Mouse (Mus musculus): ENCODE data around the gene Slc22a17. TPM values are rescaled to one million over a fixed set of nuclear protein-coding genes. Genes with fewer than 3 reads are reported as not detected.

The Slc22a17 gene
- polyA plus RNA-seq, 1 experiment: 29.0 TPM

- H3K36me3 ChIP-seq (ENCODE audit: control insufficient read depth, insufficient read depth, low read length, poor library complexity, severe bottlenecking): no peaks in the 10 kb centered on the region
- H3K9ac ChIP-seq (ENCODE audit: low read depth, poor library complexity, severe bottlenecking): peak overlapping the region; percentile 87
- TF ChIP-seq EP300 (IDR thresholded peaks at IDR 0.05; ENCODE audit: insufficient read depth, low read depth, low read length): no peak
- TF ChIP-seq CTCF (IDR thresholded peaks at IDR 0.05; ENCODE audit: low read depth, low read length): no peak
- no peak for TF ChIP-seq POLR2A (IDR thresholded peaks at IDR 0.05; ENCODE audit: insufficient read depth, low read length)
- H3K27ac ChIP-seq (ENCODE audit: insufficient read depth, low read length): no peak overlapping the region
- H3K4me1 ChIP-seq (ENCODE audit: control insufficient read depth, insufficient read depth, low read length): no peaks in the 10 kb centered on the region
- no peaks in the 10 kb centered on the region for H3K27me3 ChIP-seq (ENCODE audit: control insufficient read depth, insufficient read depth, low read length, poor library complexity, severe bottlenecking)
- no peaks in the 10 kb centered on the region for H3K9me3 ChIP-seq (replicated peaks; ENCODE audit: control insufficient read depth, insufficient read depth, low read length, poor library complexity, severe bottlenecking)
- H3K4me3 ChIP-seq (ENCODE audit: low read depth, low read length): peak overlapping the region; percentile 92
These were observed 48.5 kb downstream of the Slc22a17 start for GRCm38 (mm10) chr14:54864313-54865036.

DNA sequence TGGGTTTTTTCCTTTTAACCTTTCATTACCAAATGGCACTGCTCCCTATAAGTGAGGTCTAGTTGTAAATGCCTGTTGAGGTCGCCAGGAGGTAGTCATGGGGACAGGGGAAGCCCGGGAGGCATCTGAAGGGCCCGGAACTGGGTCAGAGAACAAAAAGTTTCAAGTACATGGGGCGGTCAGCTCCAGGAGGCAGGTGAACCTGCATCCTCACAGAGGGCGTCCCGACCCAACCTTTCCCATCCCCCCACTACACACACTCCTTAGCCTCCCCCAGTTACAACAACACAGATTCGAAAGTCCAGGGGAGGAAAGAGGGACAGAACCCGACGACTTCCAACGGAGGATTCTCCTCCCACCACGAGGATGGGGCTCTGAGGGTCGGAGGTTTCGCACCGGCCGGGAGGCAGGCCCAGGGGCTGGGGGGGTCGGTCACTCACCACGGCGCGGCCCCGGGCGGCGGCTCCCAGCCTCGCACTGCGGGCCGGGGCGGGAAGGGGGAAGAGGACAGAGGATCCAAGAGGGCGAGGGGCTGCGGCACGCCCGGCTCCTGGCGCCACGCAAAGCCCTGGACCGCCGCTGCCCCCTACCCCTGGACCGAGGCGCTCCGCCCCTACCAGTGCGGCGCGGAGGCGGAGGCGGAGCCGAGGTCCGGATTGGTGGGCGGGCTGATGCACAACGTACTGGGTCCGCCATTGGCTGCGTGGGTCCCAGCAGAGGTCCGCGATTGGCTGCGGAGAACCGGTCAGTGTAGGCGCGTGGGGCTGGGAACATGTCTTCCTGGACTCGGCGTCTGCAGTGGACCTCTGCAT lies 49.2 kb downstream of the Slc22a17 start:
- Histone ChIP-seq H3K27ac (ENCODE audit: insufficient read depth, low read length) (no peak overlapping the region), H3K27me3 (ENCODE audit: control insufficient read depth, insufficient read depth, low read length, poor library complexity, severe bottlenecking) (no peaks in the 10 kb centered on the region), H3K4me3 (ENCODE audit: low read depth, low read length) (peak overlapping the region; percentile 92), H3K4me1 (ENCODE audit: control insufficient read depth, insufficient read depth, low read length) (no peaks in the 10 kb centered on the region), H3K9me3 (replicated peaks; ENCODE audit: control insufficient read depth, insufficient read depth, low read length, poor library complexity, severe bottlenecking) (no peaks in the 10 kb centered on the region), H3K9ac (ENCODE audit: low read depth, poor library complexity, severe bottlenecking) (peak overlapping the region; percentile 87), H3K36me3 (ENCODE audit: control insufficient read depth, insufficient read depth, low read length, poor library complexity, severe bottlenecking) (no peaks in the 10 kb centered on the region)
- no peak for TF ChIP-seq EP300 (IDR thresholded peaks at IDR 0.05; ENCODE audit: insufficient read depth, low read depth, low read length)
- peak; percentile 44 for TF ChIP-seq POLR2A (IDR thresholded peaks at IDR 0.05; ENCODE audit: insufficient read depth, low read length)

DNA sequence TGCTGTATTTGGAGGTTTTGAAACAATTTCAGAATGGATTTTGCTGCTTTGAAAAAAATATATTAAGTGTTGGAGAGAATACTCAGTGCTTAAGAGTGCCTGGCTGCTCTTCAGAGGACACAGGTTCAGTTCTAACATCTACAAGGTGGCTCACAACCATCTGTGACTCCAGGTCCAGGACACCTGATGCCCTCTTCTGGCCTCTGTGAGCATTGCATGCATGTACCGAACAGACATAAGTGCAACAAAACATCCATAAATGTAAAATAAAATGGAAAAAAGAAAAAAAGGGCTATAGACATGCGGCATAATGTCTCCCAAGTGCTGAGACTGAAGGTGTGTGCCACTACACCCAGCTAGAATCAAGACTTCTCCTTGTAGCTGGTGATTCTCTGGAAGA lies 52.4 kb downstream of the Slc22a17 start:
- H3K36me3 ChIP-seq (ENCODE audit: control insufficient read depth, insufficient read depth, low read length, poor library complexity, severe bottlenecking): no peaks in the 10 kb centered on the region
- TF ChIP-seq CTCF (IDR thresholded peaks at IDR 0.05; ENCODE audit: low read depth, low read length) (peak; percentile 71), EP300 (IDR thresholded peaks at IDR 0.05; ENCODE audit: insufficient read depth, low read depth, low read length) (no peak), POLR2A (IDR thresholded peaks at IDR 0.05; ENCODE audit: insufficient read depth, low read length) (no peak)
- no peaks in the 10 kb centered on the region for H3K27me3 ChIP-seq (ENCODE audit: control insufficient read depth, insufficient read depth, low read length, poor library complexity, severe bottlenecking)
- no peak overlapping the region for H3K4me3 ChIP-seq (ENCODE audit: low read depth, low read length)
- no peak overlapping the region for H3K27ac ChIP-seq (ENCODE audit: insufficient read depth, low read length)
- H3K9ac ChIP-seq (ENCODE audit: low read depth, poor library complexity, severe bottlenecking): no peak overlapping the region
- no peaks in the 10 kb centered on the region for H3K9me3 ChIP-seq (replicated peaks; ENCODE audit: control insufficient read depth, insufficient read depth, low read length, poor library complexity, severe bottlenecking)
- no peaks in the 10 kb centered on the region for H3K4me1 ChIP-seq (ENCODE audit: control insufficient read depth, insufficient read depth, low read length)

DNA sequence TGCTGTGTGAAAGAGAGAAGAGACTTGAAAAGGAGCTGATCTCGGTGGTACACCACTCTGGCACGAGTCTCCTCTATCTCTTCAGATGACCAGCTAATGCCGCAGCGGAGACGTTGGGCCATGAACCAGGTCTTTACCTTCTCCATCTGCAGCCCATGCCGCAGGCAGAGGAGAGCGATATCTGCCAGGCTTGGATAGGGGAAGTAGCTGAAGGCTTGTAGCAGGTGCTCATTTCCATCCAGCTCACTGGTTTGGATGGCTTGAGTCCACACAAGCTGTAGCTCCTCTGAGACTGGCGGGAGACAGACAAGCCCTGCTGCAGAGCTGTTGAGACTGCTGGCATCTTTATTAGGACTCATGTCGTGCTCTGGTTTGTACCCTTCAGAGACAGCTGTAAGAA lies 55.0 kb downstream of the Slc22a17 start:
- Histone ChIP-seq H3K9ac (ENCODE audit: low read depth, poor library complexity, severe bottlenecking) (no peak overlapping the region), H3K27me3 (ENCODE audit: control insufficient read depth, insufficient read depth, low read length, poor library complexity, severe bottlenecking) (no peaks in the 10 kb centered on the region), H3K4me3 (ENCODE audit: low read depth, low read length) (no peak overlapping the region), H3K4me1 (ENCODE audit: control insufficient read depth, insufficient read depth, low read length) (no peaks in the 10 kb centered on the region), H3K27ac (ENCODE audit: insufficient read depth, low read length) (no peak overlapping the region), H3K36me3 (ENCODE audit: control insufficient read depth, insufficient read depth, low read length, poor library complexity, severe bottlenecking) (no peaks in the 10 kb centered on the region), H3K9me3 (replicated peaks; ENCODE audit: control insufficient read depth, insufficient read depth, low read length, poor library complexity, severe bottlenecking) (no peaks in the 10 kb centered on the region)
- TF ChIP-seq POLR2A (IDR thresholded peaks at IDR 0.05; ENCODE audit: insufficient read depth, low read length) (no peak), EP300 (IDR thresholded peaks at IDR 0.05; ENCODE audit: insufficient read depth, low read depth, low read length) (no peak), CTCF (IDR thresholded peaks at IDR 0.05; ENCODE audit: low read depth, low read length) (no peak)

- H3K4me1 ChIP-seq (ENCODE audit: control insufficient read depth, insufficient read depth, low read length): no peaks in the 10 kb centered on the region
- no peaks in the 10 kb centered on the region for H3K9me3 ChIP-seq (replicated peaks; ENCODE audit: control insufficient read depth, insufficient read depth, low read length, poor library complexity, severe bottlenecking)
- H3K27ac ChIP-seq (ENCODE audit: insufficient read depth, low read length): no peak overlapping the region
- no peaks in the 10 kb centered on the region for H3K36me3 ChIP-seq (ENCODE audit: control insufficient read depth, insufficient read depth, low read length, poor library complexity, severe bottlenecking)
- no peak overlapping the region for H3K9ac ChIP-seq (ENCODE audit: low read depth, poor library complexity, severe bottlenecking)
- H3K4me3 ChIP-seq (ENCODE audit: low read depth, low read length): no peak overlapping the region
- TF ChIP-seq POLR2A (IDR thresholded peaks at IDR 0.05; ENCODE audit: insufficient read depth, low read length): no peak
- TF ChIP-seq CTCF (IDR thresholded peaks at IDR 0.05; ENCODE audit: low read depth, low read length): no peak
- no peak for TF ChIP-seq EP300 (IDR thresholded peaks at IDR 0.05; ENCODE audit: insufficient read depth, low read depth, low read length)
- no peaks in the 10 kb centered on the region for H3K27me3 ChIP-seq (ENCODE audit: control insufficient read depth, insufficient read depth, low read length, poor library complexity, severe bottlenecking)
These were observed 56.2 kb downstream of the Slc22a17 start for GRCm38 (mm10) chr14:54856703-54857102.

Other genes with a start within 250 kb of the Slc22a17 start
- 25.9 and 26.4 TPM in 2 replicates for gene 1700123O20Rik, start 226.9 kb downstream of the Slc22a17 start, polyA plus RNA-seq (2011; ENCODE audit: insufficient read depth, insufficient read length, low read depth, missing spikeins)
- gene Acin1, start 226.2 kb downstream of the Slc22a17 start, polyA plus RNA-seq (2011; ENCODE audit: insufficient read depth, insufficient read length, low read depth, missing spikeins): 299 and 323 TPM in 2 replicates
- gene Gm29776, start 214.3 kb downstream of the Slc22a17 start, polyA plus RNA-seq (2011; ENCODE audit: insufficient read depth, insufficient read length, low read depth, missing spikeins): 0.42 TPM in 1 of 2 replicates, not detected in the other
- gene Cebpe, start 201.0 kb downstream of the Slc22a17 start, polyA plus RNA-seq (2011; ENCODE audit: insufficient read depth, insufficient read length, low read depth, missing spikeins): not detected in 2 replicates
- 2.0 and 2.3 TPM in 2 replicates for gene Slc7a8, start 131.2 kb downstream of the Slc22a17 start, polyA plus RNA-seq (2011; ENCODE audit: insufficient read depth, insufficient read length, low read depth, missing spikeins)
- gene Rnf212b, start 99.0 kb downstream of the Slc22a17 start, polyA plus RNA-seq (2011; ENCODE audit: insufficient read depth, insufficient read length, low read depth, missing spikeins): 0.66 and 1.5 TPM in 2 replicates
- 12.1 and 16.8 TPM in 2 replicates for gene Homez, start 42.2 kb downstream of the Slc22a17 start, polyA plus RNA-seq (2011; ENCODE audit: insufficient read depth, insufficient read length, low read depth, missing spikeins)
- gene Ppp1r3e, start 35.6 kb downstream of the Slc22a17 start, polyA plus RNA-seq (2011; ENCODE audit: insufficient read depth, insufficient read length, low read depth, missing spikeins): 4.2 and 6.3 TPM in 2 replicates
- gene Bcl2l2, start 29.8 kb downstream of the Slc22a17 start, polyA plus RNA-seq (2011; ENCODE audit: insufficient read depth, insufficient read length, low read depth, missing spikeins): 25.0 and 26.8 TPM in 2 replicates
- not detected in 2 replicates for gene Gm20521, start 29.7 kb downstream of the Slc22a17 start, polyA plus RNA-seq (2011; ENCODE audit: insufficient read depth, insufficient read length, low read depth, missing spikeins)
- gene Pabpn1, start 20.6 kb downstream of the Slc22a17 start, polyA plus RNA-seq (2011; ENCODE audit: insufficient read depth, insufficient read length, low read depth, missing spikeins): 317 and 318 TPM in 2 replicates
- gene Efs, start 13.0 kb upstream of the Slc22a17 start, polyA plus RNA-seq (2011; ENCODE audit: insufficient read depth, insufficient read length, low read depth, missing spikeins): 48.3 and 55.8 TPM in 2 replicates
- gene Il25, start 19.6 kb upstream of the Slc22a17 start, polyA plus RNA-seq (2011; ENCODE audit: insufficient read depth, insufficient read length, low read depth, missing spikeins): 1.5 TPM in 1 of 2 replicates, not detected in the other
- not detected in 2 replicates for gene Cmtm5, start 23.1 kb upstream of the Slc22a17 start, polyA plus RNA-seq (2011; ENCODE audit: insufficient read depth, insufficient read length, low read depth, missing spikeins)
- 1.2 TPM in 1 of 2 replicates, not detected in the other for gene Myh6, start 53.8 kb upstream of the Slc22a17 start, polyA plus RNA-seq (2011; ENCODE audit: insufficient read depth, insufficient read length, low read depth, missing spikeins)
- not detected in 2 replicates for gene Gm17428, start 63.8 kb upstream of the Slc22a17 start, polyA plus RNA-seq (2011; ENCODE audit: insufficient read depth, insufficient read length, low read depth, missing spikeins)
- gene Myh7, start 81.5 kb upstream of the Slc22a17 start, polyA plus RNA-seq (2011; ENCODE audit: insufficient read depth, insufficient read length, low read depth, missing spikeins): 3.1 TPM in 2 replicates
- 52.7 and 55.2 TPM in 2 replicates for gene Ngdn, start 102.3 kb upstream of the Slc22a17 start, polyA plus RNA-seq (2011; ENCODE audit: insufficient read depth, insufficient read length, low read depth, missing spikeins)
- 18.1 and 24.6 TPM in 2 replicates for gene Zfhx2, start 179.2 kb upstream of the Slc22a17 start, polyA plus RNA-seq (2011; ENCODE audit: insufficient read depth, insufficient read length, low read depth, missing spikeins)
- gene Thtpa, start 181.7 kb upstream of the Slc22a17 start, polyA plus RNA-seq (2011; ENCODE audit: insufficient read depth, insufficient read length, low read depth, missing spikeins): 6.9 and 8.6 TPM in 2 replicates
- gene Ap1g2, start 193.5 kb upstream of the Slc22a17 start, polyA plus RNA-seq (2011; ENCODE audit: insufficient read depth, insufficient read length, low read depth, missing spikeins): 20.6 and 23.9 TPM in 2 replicates
- gene Jph4, start 203.8 kb upstream of the Slc22a17 start, polyA plus RNA-seq (2011; ENCODE audit: insufficient read depth, insufficient read length, low read depth, missing spikeins): 3.6 and 4.7 TPM in 2 replicates

Measured in ES-Bruce4 (cell line).